Mouse (Mus musculus) layer of hippocampus, adult 9-10 months (tissue): ENCODE data around the gene Adgb.

ENCODE experiments used
- DNase-seq: peaks from one replicate; pipeline ENCODE4 v3.0.0; 2022; ENCODE audit warnings: low spot score

Gene Adgb

DNA sequence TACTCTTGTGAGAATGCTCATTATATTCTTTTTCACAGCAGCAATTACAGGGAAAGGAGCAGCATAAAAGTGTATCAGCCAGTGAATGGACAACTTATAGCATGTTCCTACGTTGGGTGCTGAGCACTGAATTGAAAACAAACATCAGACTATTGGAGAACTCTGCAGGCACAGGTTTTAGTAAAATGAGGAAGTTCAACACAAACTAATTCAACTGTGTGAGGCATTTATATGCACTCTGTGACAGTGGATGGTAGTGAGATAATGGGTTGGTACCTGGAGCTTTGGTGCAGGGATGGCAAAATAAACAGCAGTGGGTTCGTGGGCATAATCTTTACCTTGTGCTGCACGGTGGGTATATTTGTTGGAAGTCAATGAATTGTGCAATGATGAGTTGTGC, 121.6 kb downstream of the Adgb start:
- DNase-seq, result no peak

DNA sequence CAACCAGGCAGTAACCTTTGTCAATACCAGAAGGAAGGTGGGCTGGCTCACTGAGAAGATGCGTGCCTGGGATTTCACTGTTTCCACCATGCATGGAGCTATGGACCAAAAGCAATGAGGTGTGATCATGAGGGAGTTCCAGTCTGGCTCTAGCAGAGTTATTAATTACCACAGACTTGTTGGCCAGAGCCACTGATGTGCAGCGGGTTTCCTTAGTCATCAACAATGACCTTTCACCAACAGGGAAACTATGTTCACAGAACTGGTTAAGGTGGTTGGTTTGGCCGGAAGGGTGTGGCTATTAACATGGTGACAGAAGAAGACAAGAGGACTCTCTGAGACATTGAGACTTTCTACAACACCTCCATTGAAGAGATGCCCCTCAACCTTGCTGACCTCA, 128.2 kb downstream of the Adgb start:
- DNase-seq, result no peak

DNA sequence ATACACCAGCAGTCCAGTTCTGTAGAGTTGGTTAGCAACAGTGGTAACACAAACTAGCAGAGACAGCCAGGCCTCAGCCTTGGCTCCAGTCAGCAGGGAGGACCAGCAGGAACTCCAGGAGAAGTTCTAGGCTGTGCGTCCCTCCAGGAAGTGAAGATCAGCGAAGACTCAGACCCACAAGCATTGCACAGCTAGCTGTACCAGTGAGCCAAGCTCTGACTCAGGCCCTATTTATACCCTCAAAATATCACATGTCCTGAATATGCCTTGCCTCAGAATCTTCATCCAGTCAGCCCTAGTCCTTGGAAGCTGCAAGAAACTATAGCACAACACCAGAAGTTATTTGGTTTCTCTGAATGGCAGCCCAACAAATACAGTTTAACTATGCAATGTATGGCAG, 146.6 kb downstream of the Adgb start:
- no peak for DNase-seq

DNA sequence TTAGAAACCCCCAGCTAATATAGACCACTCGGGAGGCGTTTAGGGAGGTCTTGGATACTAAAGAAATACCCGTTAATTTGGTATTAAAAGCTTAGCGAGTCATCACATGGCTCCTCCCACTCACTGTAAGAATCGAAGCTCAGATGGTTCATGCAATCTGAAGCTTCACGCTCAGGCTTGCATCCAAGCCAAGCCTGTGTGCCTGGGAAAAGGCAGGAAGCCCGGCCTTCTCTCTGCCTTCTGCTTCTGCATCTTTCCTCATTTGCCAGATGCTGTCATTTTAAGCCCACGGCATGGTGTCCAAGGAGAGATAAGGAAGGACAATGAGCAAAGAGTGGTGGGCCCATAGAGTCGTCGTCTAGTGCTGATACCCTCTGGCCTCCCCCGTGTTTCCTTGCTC, 149.2 kb downstream of the Adgb start:
- peak; percentile 61 for DNase-seq

DNA sequence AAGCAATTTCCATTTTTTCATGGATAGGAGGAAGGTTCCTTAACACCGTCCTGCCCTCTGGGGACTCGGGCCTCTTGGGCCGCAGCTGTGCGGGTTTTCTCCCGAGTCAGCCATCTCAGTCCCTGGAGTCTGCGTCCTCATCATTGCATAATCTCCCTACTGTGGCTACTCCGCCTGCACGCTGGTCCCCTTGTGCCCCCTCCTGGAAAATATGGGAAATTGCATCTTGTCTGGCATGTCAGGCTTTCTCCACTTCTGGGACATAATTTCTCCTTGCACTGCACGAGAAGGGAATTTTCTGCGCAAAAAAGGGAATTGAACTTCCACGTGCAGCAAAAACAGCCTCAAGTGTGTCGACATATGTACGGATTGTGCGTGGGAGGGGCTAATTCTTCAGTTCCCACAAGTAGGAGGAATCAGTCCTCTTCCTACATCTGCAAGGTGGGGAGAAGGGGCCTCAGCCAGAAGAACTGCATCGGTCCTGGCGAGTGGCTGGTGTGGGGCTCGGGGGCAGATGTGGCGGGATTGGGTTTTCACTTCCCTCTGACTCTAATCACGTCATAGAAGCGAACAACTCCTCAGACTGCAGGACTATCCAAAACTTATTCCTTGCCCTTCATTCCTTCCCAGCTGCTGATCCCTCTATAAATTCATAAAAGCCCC, 150.9 kb downstream of the Adgb start:
- peak; percentile 65 for DNase-seq

DNA sequence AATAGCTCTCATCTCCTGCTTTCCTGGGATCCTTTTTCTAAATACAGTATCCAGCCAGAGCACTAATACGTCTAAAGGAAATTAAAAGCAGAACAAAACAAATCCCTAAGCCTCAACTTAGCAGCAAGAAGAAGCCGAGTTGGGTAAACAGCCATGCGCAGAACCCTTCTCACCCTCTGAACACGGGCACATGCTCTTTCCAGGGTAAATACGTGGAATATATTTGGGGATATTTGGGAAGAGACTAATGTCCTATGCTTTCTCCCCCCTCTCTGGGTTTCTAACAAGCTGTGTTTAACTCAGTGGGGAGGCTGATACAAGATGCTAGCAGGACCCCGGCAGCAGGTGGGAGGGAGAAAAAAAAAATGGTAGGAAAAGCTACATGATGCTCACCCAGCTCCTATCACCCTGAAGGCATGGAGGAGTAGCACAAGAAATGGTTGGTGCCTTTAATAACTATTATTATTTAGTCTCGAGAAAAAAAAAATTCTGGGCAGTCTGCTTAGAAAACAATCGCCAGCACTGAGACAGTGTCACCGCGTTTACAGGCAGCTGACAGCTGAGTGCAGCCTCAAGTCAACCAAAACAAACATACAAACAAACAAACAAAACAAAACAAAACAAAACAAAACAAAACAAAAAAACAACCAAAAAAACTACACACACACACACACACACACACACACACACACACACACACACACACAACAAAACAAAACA, 151.6 kb downstream of the Adgb start:
- no peak for DNase-seq

DNA sequence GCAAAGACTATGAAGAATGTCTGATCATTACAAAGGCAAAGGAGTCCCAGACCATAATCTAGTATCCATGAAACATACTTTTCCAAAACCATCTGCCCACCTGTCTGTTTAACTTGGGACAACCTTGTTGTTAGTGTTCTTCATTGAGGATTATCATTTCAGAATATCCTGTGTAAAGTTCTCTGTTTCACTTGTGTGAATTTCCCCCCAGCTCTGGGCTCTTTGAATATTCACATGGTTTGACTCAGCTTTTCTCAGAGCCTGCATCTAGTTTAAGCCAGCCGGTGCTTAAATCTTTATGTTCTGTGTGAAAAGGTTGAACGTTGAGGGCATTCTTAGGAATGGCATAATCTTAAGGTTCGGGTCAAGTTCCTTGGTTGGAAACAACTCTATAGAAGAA, 154.0 kb downstream of the Adgb start:
- DNase-seq, result no peak

DNA sequence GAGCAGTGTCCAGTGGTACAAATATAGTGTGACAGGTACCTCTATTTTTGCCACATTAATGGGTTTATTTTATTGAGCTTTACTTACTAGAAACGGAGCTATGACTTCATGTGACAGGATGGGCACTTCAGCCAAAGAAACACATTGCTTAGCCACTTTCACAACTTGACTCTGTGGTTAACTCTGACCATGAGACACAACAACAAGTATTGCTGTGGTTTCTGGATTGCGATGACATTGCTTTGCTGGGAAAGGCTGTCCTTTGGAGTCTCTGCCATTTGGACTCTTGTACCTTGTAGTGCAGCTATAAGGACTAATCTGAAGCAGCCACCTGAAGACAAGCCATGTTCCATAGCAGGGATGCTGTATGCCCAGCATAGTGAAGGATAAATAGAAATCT, 156.5 kb downstream of the Adgb start:
- DNase-seq, result no peak

DNA sequence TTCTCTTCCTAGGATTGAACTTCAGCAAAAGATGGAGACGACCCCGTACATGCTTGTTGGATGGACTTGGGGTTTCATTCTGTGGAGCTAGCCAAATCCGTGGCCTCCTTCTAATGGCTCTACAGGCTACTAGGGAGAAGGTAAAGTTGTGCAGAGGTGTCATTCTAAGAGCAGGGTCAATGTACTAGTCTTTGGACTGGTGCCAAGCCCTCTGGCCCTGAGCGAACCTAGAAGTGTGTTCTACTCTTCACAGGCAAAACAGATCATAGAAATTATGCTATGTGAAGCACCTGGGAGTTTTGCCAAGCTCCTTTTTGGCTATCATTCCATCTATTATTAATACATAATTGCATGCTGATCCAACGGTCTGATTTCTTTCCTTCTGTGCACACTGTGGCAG, 157.6 kb downstream of the Adgb start:
- no peak for DNase-seq

DNA sequence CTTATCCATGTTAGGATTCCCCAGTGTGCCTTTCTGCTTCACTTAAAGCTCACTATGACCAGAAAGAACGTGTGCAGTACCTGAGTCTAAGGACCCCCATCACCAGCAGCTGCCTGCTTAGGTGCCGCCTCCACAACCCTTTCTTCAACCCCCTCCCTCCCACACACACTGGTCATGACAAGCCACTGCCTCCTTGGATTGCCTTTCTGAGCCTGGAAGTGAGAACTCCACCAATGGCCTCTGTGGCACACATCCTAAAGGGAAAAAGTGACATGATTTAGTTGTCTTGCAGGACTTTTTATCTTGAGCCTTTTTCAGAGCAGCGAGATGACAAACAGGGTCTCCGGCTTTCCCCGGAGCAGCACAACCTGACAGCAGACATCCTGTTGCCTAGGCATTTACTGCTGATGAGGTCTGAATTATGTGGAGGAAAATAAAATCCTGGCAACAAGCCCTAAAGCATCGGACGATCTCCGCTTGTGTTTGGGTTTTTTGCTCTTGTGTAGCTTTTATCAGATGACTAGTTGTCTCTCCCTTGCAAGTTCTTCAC, 162.2 kb downstream of the Adgb start:
- no peak for DNase-seq

DNA sequence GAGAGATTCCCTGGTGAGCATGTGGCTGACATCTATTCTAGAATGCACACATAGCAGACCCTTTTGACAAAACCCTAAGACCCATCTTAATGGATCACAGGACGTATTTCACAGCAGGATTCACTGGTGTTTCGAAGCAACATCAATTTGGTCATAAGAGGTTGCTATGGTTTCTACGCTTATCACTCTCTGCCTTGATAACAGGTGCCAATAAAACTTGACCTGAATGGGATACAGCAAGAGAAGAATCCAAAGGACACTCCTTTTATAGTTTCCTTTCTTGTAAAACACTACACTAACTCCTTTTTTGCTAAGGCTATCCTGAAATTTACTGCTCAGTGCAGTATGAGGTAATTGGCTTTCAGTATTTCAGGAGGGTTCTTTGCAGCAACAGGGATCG, 163.1 kb downstream of the Adgb start:
- no peak for DNase-seq

DNA sequence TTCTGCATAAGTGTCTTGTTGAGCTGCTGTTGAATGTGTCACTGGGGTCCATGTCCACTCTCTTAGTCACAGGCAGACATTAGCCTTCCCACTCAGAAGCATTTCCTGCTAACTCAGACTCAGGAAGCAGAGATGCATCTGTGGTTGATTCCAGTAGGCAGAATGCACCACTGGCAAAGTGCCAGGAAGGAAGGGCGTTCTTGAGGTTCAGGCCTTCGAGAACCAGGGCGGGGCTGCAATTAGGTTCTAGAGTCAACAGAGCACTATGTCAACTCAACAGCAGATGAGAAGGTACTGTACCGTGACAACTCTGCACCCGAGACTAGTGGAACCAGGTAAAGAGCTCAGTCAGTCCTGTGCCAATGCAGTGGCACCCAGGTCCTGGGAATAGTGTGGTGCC, 164.7 kb downstream of the Adgb start:
- DNase-seq, result no peak

DNA sequence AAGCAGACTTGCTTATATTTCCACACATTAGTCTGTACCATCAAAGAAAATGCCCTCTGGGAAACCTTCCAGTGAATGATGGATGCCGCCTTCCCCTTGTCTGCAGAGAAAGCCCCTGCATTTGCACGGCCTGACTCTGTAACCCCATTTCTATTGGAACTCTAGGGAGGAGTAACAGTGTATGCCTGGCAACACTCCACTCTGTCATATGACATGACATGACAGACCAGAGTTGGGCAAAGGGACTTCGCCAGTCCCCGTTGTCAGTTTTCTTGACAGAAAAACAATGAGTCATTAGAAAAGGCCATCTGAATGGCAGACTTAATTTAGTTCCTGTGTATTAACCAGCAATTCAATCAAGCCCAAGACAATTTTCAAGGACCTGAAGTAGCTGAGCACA, 167.8 kb downstream of the Adgb start:
- DNase-seq, result no peak

DNA sequence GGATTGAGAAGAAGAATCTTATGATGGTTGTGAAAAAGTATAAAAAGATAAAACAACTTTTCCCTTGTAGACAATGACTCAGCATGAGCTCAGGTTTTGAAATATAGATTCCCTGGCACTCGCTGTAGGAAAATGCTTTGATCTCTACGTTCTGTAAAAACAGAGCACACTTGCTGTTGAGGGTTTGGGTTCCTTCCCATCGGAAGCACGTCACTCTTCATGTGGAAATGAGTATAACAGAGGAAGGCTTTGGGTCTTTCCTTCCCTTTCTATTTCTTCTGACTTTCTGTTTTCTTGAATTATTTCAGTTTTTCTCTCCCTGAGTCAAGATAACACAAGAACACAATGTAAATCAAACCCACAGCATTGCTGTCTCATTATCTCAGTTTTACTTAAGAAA, 170.4 kb downstream of the Adgb start:
- no peak for DNase-seq

DNA sequence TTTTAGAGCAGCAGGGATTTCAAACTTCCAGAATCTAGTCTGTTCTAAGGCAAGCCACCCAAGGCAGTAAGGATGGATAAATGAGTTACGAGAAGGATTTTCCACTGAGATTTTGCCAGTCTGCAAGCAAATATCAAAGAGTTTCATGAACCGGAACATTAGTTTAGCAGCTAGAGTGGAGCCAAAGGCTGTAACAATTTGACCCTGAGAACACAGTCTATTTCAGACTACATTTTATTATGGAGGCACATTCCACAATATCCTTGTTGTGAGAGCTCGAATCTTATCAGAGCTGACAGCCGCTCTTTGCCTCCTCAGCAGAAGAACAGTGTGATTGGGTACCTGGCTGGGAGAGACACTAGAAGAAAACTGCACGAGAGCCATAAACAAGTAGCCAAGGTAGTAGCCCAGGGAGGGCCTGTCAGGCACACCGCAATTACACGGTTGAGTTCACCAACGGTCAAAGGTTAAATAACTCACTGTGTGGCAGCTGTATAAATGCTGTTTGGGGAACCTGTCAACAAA, 171.1 kb downstream of the Adgb start:
- DNase-seq, result no peak

DNA sequence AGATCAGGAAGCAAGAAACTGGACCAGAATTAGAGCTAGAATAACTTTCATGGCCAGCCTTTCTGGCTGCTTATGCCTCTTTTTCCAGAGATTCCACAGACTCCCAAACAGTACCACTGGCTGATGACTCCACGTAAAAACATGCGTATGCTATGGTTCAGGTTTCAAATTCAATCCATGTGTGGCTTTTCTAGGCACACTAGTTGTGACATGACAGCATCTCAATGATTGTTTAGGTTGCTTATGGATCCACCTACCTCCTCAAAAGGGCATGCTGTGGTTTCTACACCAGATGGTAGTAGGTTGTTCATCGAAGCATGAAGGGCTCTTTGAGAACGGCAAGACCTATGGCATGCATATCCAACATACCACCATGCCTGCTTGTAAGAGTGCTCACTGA, 172.1 kb downstream of the Adgb start:
- no peak for DNase-seq

DNA sequence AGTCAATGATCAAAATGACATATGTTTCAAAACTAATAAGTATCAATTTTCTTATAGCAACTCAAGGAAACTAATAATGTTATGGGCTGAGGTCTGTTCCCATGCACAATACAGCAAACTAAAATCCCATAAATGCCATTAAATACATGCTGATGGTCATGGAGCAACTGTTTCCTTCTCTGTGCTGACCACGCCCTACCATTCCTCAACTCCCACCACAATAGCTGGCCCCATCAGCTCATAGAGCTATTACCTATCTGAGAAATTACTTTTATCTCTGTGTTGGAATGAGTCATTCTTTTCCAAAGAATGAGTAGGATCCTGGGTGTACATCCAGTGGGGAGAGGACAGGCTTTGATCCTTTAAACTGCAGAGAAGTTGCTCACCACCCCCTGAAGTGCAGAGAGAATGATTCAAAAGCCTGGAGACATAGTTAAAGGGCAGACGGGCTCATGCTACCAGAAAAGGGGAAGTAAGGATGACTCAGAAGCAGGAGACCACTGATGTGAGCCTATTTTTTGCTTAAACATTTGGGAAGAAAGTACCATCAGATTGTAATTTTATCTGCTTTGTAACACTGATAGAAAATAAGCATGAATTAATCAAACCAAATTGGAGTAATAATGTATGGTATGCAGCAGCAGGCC, 184.8 kb downstream of the Adgb start:
- DNase-seq, result no peak
